Mouse (Mus musculus) kidney, postnatal 10 days (tissue): Measurements from ENCODE around the gene Klhdc7a.
"Not testable (repeated sequence)": the region's sequence is repeated elsewhere in the genome, so short reads cannot be mapped to it uniquely, and the experiment has no call there.

Experiments used
- DNase-seq: peaks from one replicate; pipeline ENCODE4 v3.0.0; 2021; ENCODE audit warnings: mixed read lengths

Klhdc7a gene

DNA sequence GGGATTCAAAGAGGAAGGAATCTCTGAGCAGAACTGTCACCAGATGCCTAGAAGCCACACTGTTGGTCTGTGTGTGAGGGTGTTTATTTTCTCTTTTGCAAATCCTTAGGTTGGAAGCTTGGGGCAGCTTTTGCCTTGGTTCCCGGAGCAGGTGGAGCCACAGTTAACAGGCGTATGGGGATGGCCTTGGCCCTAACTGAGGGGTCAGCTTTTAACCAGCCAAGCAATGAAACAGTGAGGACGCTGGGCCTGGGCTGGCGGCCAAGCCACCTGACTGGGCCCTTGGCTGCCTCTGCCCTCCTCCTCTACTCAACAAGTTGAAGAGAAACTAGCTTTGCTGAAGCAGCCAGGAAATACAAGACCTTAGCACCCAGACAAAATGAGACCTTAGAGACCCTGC, at the start of gene Klhdc7a:
Klhdc7a (minus strand) TSS at position 105 of the 400 bp plus-strand sequence.
- peak; percentile 92 for DNase-seq

- DNase-seq: no peak
These were observed 48.1 kb upstream of the Klhdc7a start for GRCm38 (mm10) chr4:140015916-140016315.

GRCm38 (mm10) chr4:140010728-140011470, 43.1 kb upstream of the Klhdc7a start:
- DNase-seq: no peak

DNA sequence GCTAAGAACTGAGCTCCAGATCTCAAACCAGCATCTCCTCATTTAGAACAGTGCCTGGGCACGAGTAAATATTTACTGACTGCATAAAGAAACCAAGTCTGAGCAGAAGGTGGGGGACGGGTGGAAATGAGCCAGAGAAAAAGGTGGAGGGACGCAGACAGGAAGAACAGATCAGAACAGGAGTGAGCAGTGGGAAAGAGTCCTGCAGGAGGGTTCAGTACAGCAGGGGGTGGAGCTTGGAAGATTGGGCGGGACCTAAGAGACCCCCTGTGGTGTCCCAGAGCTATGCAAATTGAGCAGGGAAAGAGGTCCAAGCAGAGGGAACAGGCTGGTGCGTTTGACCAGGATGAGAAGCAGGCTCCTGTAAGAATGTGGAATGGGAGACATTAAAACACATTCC, 37.1 kb upstream of the Klhdc7a start:
- no peak for DNase-seq

DNA sequence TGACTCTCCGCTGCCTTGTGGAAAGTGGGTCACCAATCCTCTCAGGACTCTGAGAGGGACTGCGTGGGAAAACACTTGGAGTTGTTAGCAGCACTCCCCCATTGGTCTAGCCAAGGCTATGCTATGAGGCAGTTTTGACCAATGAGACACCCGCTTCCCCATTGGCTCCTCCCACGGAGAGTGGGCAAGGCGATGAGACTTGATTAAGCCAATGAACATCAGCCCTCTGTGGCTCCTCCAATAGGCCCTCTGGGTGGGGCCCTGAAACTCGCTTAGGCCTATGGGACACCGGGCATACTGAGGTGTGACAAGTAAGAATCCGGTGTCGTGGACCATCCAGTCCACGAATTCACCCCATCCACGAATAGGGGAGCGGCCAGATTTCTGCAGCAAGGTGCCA, 36.3 kb upstream of the Klhdc7a start:
- peak; percentile 23 for DNase-seq

GRCm38 (mm10) chr4:140002069-140002468, 34.2 kb upstream of the Klhdc7a start:
- DNase-seq: no peak

DNA sequence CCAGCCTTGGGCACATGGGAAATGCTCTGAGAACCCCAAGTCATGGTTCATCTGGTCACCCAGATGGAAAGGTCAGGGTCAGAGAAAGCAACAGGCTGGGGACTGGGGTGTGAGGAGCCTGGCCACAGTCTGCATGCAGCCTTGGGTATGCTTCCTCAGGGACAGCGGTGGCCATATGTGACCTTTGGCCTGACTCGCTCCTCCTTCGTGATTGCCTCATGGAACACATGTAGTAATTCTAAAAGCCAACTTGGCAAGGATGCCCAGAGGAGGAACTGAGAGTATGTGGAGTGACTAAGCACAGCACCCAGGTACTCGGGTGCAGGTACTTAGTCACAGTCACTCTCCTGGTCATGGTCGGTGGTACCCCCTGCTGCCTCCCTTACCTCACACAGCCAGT, 33.1 kb upstream of the Klhdc7a start:
- DNase-seq: no peak

- no peak for DNase-seq
These were observed 31.2 kb upstream of the Klhdc7a start for GRCm38 (mm10) chr4:139999033-139999432.

DNA sequence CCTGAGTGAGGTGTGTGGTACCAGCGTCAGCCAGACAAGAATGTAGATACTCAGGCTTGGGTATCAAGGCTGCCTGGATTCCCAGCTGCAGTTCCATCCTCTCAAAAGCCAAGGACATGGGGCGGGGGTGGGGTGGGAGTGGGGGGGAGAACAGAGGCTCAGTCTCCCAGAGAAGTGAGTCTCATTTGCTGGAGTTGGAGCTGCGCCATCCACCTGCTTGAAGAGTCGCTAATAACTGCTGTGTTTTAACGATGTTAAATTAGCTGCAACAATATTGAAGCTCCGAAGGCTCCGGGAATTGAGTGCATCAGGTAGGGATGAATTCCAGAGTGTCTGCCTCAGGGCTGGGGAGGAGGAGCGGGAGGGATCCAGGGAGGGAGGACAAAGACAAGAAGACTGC, 27.8 kb upstream of the Klhdc7a start:
- no peak for DNase-seq

- DNase-seq: no peak
These were observed 25.4 kb upstream of the Klhdc7a start for GRCm38 (mm10) chr4:139993111-139993755.

- no peak for DNase-seq
These were observed 19.1 kb upstream of the Klhdc7a start for GRCm38 (mm10) chr4:139986913-139987312.

DNA sequence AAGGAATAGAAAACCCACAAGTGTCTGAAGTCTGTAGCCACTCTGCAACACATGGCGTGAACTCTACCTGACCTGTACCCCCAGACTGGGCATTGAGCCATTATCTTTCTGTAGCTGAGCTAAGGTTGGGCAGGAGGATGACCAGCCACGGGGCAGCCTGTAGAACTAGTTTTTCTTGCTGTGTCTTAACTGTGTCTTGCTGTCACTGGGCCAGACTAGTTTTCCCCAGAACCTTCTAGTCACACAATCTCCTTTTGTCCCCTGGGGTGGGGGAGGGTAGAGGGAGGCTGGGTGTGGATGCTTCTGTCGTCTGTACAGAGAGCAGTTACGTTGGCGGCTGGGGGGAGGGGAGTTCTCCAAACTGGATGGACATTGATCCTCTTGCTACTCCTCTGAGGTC, 10.9 kb upstream of the Klhdc7a start:
- peak; percentile 74 for DNase-seq

GRCm38 (mm10) chr4:139977308-139977781, 9.5 kb upstream of the Klhdc7a start:
- no peak for DNase-seq

DNA sequence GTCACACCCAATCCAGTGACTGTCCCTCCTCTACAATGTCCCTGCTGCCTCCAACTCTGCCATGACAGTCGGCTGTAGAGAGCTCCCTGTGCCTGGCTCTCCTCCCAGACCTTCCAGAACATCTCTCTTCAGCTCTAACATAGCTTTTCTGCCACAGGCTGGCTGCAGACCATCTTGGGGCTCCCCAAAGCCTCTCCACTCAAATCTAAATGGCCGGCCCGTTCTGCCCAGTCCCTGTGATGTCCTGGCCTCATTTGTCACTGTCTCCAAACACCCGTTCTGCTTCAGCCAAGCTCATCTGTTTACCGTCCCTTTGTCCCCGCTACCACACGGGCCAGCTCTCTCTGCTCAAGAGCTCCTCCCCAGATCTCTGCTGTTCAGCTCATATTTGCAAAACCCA, 6.7 kb upstream of the Klhdc7a start:
- DNase-seq: no peak

DNA sequence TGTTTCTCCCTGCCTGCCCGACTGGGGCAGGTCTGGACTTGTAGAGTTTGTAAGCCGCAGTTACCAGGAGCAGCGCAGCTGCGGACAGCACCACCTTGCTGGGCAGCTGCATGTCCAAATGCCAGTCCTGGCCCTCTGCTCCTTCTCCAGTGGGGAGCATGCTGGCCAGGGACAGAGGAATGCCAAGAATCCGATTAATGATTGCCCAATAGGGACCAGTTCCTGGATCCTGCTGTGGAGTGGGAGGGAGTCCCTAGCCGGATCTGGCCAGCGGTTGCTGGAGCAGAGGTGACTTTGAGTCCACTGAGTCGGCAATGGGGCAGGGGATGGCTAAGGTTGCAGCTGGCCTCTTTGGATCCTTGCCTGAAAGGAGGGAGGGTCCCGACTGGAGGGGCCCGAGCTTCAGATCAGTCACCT, 343 bp downstream of the Klhdc7a start:
- DNase-seq: peak; percentile 85

- peak; percentile 53 for DNase-seq
These were observed 845 bp downstream of the Klhdc7a start for GRCm38 (mm10) chr4:139966981-139967380.

GRCm38 (mm10) chr4:139965596-139966185, 2.1 kb downstream of the Klhdc7a start:
- peak; percentile 36 for DNase-seq

- peak; percentile 39 for DNase-seq
These were observed 3.4 kb downstream of the Klhdc7a start for GRCm38 (mm10) chr4:139964406-139964805.

GRCm38 (mm10) chr4:139963911-139964310, 3.9 kb downstream of the Klhdc7a start:
- DNase-seq: no peak

DNA sequence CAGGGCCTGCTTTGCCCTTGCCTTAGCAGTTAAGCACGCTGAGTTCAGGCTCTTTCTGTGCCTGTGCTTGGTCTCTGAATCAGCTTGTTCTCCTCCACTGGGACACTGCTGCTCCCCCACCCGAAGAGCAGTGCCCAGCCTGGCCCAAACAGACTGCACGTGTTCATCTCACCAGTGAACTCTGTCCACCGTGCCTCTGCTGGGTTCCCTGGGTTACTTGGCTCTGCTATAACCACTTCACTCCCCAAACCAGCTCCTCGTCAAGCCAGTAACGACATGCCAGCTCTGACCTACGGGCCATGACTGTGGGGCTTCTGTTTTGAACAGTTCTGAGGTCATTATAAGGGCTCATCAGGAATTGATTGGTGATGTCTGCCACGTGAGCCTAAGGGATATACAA, 4.8 kb downstream of the Klhdc7a start:
- DNase-seq: peak; percentile 64

GRCm38 (mm10) chr4:139961816-139962215, 6.0 kb downstream of the Klhdc7a start:
- no peak for DNase-seq

DNA sequence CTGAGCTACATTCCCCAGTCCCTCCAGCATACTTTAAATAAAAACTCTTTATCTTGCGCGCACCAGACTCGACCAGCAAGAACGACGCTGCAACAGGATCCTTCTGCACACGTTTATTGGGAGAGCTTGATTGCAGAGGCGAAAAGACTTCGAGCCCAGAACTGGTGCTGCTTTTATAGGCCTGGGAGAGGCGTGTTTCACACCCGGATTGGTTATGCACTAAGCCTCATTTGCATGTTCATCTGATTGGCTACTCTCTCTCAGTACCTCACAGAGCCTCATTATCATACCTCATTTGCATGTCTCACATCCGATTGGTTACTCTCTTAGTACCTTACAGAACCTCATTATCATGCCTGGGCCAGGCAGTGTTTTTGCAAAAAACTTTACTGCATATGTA, 6.5 kb downstream of the Klhdc7a start:
- not testable (repeated sequence) for DNase-seq

DNA sequence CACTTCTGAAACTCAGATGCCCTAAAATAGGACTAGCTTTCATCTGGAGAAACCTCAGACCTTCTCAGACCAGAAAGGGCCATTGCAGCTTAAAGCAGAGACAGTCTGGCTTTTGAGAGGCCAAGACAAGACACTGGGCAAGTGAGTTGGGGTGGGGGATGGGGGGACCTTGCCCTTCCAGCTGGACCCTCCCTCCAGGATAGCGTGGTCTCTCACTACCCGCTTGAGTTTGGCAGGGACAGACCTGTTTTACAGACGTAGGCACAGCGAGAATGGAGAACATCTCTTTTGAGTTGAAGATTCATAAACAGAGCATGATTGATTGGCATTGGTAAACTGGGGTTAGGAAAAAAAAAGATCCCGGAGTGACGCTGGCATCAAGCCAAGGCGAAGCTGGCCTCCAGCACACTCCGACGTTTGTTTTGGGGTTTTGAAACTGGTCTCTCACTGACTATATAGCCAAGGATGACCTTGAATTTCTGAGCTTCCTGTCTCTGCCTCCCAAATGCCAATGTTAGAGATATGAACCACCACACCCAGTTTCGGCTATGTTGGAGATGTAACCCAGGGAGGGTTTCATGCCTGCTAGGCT, 7.0 kb downstream of the Klhdc7a start:
- DNase-seq: no peak
